Mouse (Mus musculus) midbrain, embryonic 13.5 days (tissue): Measurements from ENCODE around the gene B230217C12Rik. TPM values are rescaled to one million over a fixed set of nuclear protein-coding genes. Genes with fewer than 3 reads are reported as not detected.

Experiments used
- ATAC-seq: fragments of 200-750 bp; cut with Nextera tagmentation; 2 replicates; pipeline ENCODE4 v1.8.0; 2017; ENCODE audit warnings: mild to moderate bottlenecking, moderate TSS enrichment, moderate library complexity
- H3K27ac ChIP-seq: fragments of 300-500 bp; sonication (generic); 2 replicates; pipeline ENCODE4 v1.5.1; 2015; ENCODE audit warnings: inconsistent platforms, mild to moderate bottlenecking, moderate library complexity
- H3K27me3 ChIP-seq: fragments of 300-500 bp; sonication (generic); 2 replicates; pipeline ENCODE4 v1.6.1; 2015; ENCODE audit warnings: mild to moderate bottlenecking, inconsistent platforms
- H3K36me3 ChIP-seq: fragments of 300-500 bp; sonication (generic); 2 replicates; pipeline ENCODE4 v1.6.1; 2015; ENCODE audit warnings: mild to moderate bottlenecking, inconsistent platforms
- H3K4me1 ChIP-seq: fragments of 300-500 bp; sonication (generic); replicated peaks from 2 replicates; pipeline ENCODE4 v1.6.1; 2015; ENCODE audit warnings: inconsistent platforms
- H3K4me2 ChIP-seq: fragments of 300-500 bp; sonication (generic); replicated peaks from 2 replicates; pipeline ENCODE4 v1.6.1; 2015; ENCODE audit warnings: moderate library complexity, mild to moderate bottlenecking, inconsistent platforms
- H3K4me3 ChIP-seq: fragments of 300-500 bp; sonication (generic); replicated peaks from 2 replicates; pipeline ENCODE4 v1.5.1; 2015; ENCODE audit warnings: mild to moderate bottlenecking, inconsistent platforms
- H3K9ac ChIP-seq: fragments of 300-500 bp; sonication (generic); replicated peaks from 2 replicates; pipeline ENCODE4 v1.6.1; 2015; ENCODE audit warnings: mild to moderate bottlenecking, inconsistent platforms
- H3K9me3 ChIP-seq: fragments of 300-500 bp; sonication (generic); 2 replicates; pipeline ENCODE4 v1.6.1; 2016; ENCODE audit warnings: mild to moderate bottlenecking, inconsistent platforms
- WGBS: fragments of 180-500 bp; shearing (Covaris S2); methylation state at CpG from one replicate; pipeline ENCODE4 v1.1.7; 2015; 5-methylcytosine and 5-hydroxymethylcytosine counted together
- polyA plus RNA-seq: library from polyadenylated mRNA; unstranded; fragments of >200 nt; fragmentation: Nextera tagmentation; extraction: Ambion mirVana; gene quantifications from 2 replicates; pipeline ENCODE4 v1.2.1, GENCODE M21; 2015

B230217C12Rik gene
- polyA plus RNA-seq, 1 experiment from 2014 or later: 23.2 TPM

- H3K27me3 ChIP-seq: no peaks in the 10 kb centered on the region
- no peak overlapping the region for H3K4me3 ChIP-seq
- H3K36me3 ChIP-seq: peaks cover 62% of the 10 kb centered on the region
- WGBS: 32% methylated on average over 4 of the region's 4 CpGs
- peak overlapping the region; percentile 82 for H3K27ac ChIP-seq
- H3K4me2 ChIP-seq: no peak overlapping the region
- peaks cover 62% of the 10 kb centered on the region for H3K4me1 ChIP-seq
- no peaks in the 10 kb centered on the region for H3K9me3 ChIP-seq
- peak overlapping the region; percentile 53 for H3K9ac ChIP-seq
- ATAC-seq: no peak
Measured at GRCm38 (mm10) chr11:97819102-97819501, 21.5 kb upstream of the B230217C12Rik start.

GRCm38 (mm10) chr11:97819923-97820322 lies 20.7 kb upstream of the B230217C12Rik start:
- 80% methylated on average over 5 of the region's 5 CpGs for WGBS
- no peak overlapping the region for H3K9ac ChIP-seq
- ATAC-seq: no peak
- H3K36me3 ChIP-seq: peaks cover 63% of the 10 kb centered on the region
- no peak overlapping the region for H3K4me2 ChIP-seq
- peaks cover 58% of the 10 kb centered on the region for H3K4me1 ChIP-seq
- no peak overlapping the region for H3K4me3 ChIP-seq
- H3K27ac ChIP-seq: no peak overlapping the region
- no peaks in the 10 kb centered on the region for H3K9me3 ChIP-seq
- H3K27me3 ChIP-seq: no peaks in the 10 kb centered on the region

GRCm38 (mm10) chr11:97820840-97821239 lies 19.7 kb upstream of the B230217C12Rik start:
- 62% methylated on average over 4 of the region's 4 CpGs for WGBS
- Histone ChIP-seq H3K4me3 (no peak overlapping the region), H3K4me2 (no peak overlapping the region), H3K27me3 (no peaks in the 10 kb centered on the region), H3K9me3 (no peaks in the 10 kb centered on the region), H3K27ac (no peak overlapping the region), H3K36me3 (peaks cover 63% of the 10 kb centered on the region), H3K9ac (no peak overlapping the region), H3K4me1 (peaks cover 50% of the 10 kb centered on the region)
- ATAC-seq: no peak

- Histone ChIP-seq H3K4me3 (no peak overlapping the region), H3K9me3 (no peaks in the 10 kb centered on the region), H3K27me3 (no peaks in the 10 kb centered on the region), H3K27ac (no peak overlapping the region), H3K4me1 (peaks cover 43% of the 10 kb centered on the region), H3K36me3 (peaks cover 63% of the 10 kb centered on the region), H3K9ac (no peak overlapping the region), H3K4me2 (no peak overlapping the region)
- 86% methylated on average over 8 of the region's 8 CpGs for WGBS
- no peak for ATAC-seq
Measured at GRCm38 (mm10) chr11:97821401-97822064, 19.0 kb upstream of the B230217C12Rik start.

GRCm38 (mm10) chr11:97822840-97823603 lies 17.6 kb upstream of the B230217C12Rik start:
- H3K4me2 ChIP-seq: no peak overlapping the region
- H3K27ac ChIP-seq: no peak overlapping the region; the same call in 1 of the 2 replicates
- 76% methylated on average over 20 of the region's 20 CpGs for WGBS
- H3K9ac ChIP-seq: 0 out of 2 replicates have a peak overlapping the region, but pooled peaks have one; percentile 7
- H3K9me3 ChIP-seq: no peaks in the 10 kb centered on the region
- no peak for ATAC-seq
- H3K27me3 ChIP-seq: no peaks in the 10 kb centered on the region
- peaks cover 72% of the 10 kb centered on the region for H3K36me3 ChIP-seq
- no peak overlapping the region for H3K4me3 ChIP-seq
- H3K4me1 ChIP-seq: peaks cover 29% of the 10 kb centered on the region

- Histone ChIP-seq H3K9me3 (no peaks in the 10 kb centered on the region), H3K36me3 (peaks cover 76% of the 10 kb centered on the region), H3K4me3 (no peak overlapping the region), H3K4me1 (peaks cover 17% of the 10 kb centered on the region), H3K27me3 (no peaks in the 10 kb centered on the region), H3K9ac (no peak overlapping the region), H3K27ac (no peak overlapping the region), H3K4me2 (no peak overlapping the region)
- 94% methylated on average over 11 of the region's 11 CpGs for WGBS
- ATAC-seq: no peak
Measured at GRCm38 (mm10) chr11:97824168-97824567, 16.4 kb upstream of the B230217C12Rik start.

GRCm38 (mm10) chr11:97824895-97825294 lies 15.7 kb upstream of the B230217C12Rik start:
- Histone ChIP-seq H3K4me1 (peaks cover 14% of the 10 kb centered on the region; the same call in 1 of the 2 replicates), H3K4me3 (no peak overlapping the region), H3K27me3 (no peaks in the 10 kb centered on the region), H3K9me3 (no peaks in the 10 kb centered on the region), H3K9ac (no peak overlapping the region), H3K4me2 (no peak overlapping the region), H3K27ac (no peak overlapping the region), H3K36me3 (peaks cover 77% of the 10 kb centered on the region)
- ATAC-seq: no peak
- WGBS: 85% methylated on average over 6 of the region's 6 CpGs

GRCm38 (mm10) chr11:97825295-97825694 lies 15.3 kb upstream of the B230217C12Rik start:
- H3K4me1 ChIP-seq: 0 out of 2 replicates have a peak, but pooled peaks cover 14% of the 10 kb centered on the region
- 90% methylated on average over 10 of the region's 10 CpGs for WGBS
- H3K4me2 ChIP-seq: no peak overlapping the region
- H3K27me3 ChIP-seq: no peaks in the 10 kb centered on the region
- H3K36me3 ChIP-seq: peaks cover 77% of the 10 kb centered on the region
- H3K9ac ChIP-seq: no peak overlapping the region
- no peak overlapping the region for H3K4me3 ChIP-seq
- no peak for ATAC-seq
- no peaks in the 10 kb centered on the region for H3K9me3 ChIP-seq
- no peak overlapping the region for H3K27ac ChIP-seq

- Histone ChIP-seq H3K27me3 (no peaks in the 10 kb centered on the region), H3K27ac (no peak overlapping the region), H3K36me3 (peaks cover 75% of the 10 kb centered on the region), H3K9ac (no peak overlapping the region), H3K4me1 (0 out of 2 replicates have a peak, but pooled peaks cover 14% of the 10 kb centered on the region), H3K9me3 (no peaks in the 10 kb centered on the region), H3K4me2 (no peak overlapping the region), H3K4me3 (no peak overlapping the region)
- WGBS: 83% methylated on average over 9 of the region's 9 CpGs
- no peak for ATAC-seq
Measured at GRCm38 (mm10) chr11:97825971-97826370, 14.6 kb upstream of the B230217C12Rik start.

GRCm38 (mm10) chr11:97826414-97826813 lies 14.2 kb upstream of the B230217C12Rik start:
- 81% methylated on average over 7 of the region's 7 CpGs for WGBS
- Histone ChIP-seq H3K9ac (no peak overlapping the region), H3K36me3 (peaks cover 72% of the 10 kb centered on the region)

GRCm38 (mm10) chr11:97827654-97828053 lies 12.9 kb upstream of the B230217C12Rik start:
- Histone ChIP-seq H3K27ac (no peak overlapping the region), H3K4me2 (no peak overlapping the region), H3K4me1 (0 out of 2 replicates have a peak, but pooled peaks cover 10% of the 10 kb centered on the region), H3K4me3 (no peak overlapping the region), H3K27me3 (no peaks in the 10 kb centered on the region), H3K9ac (no peak overlapping the region), H3K36me3 (peaks cover 78% of the 10 kb centered on the region), H3K9me3 (no peaks in the 10 kb centered on the region)
- no peak for ATAC-seq
- WGBS: 92% methylated on average over 6 of the region's 6 CpGs

More at GRCm38 (mm10) chr11:97826414-97826813, 14.2 kb upstream of the B230217C12Rik start:
- H3K4me2 ChIP-seq: no peak overlapping the region
- no peaks in the 10 kb centered on the region for H3K27me3 ChIP-seq
- H3K27ac ChIP-seq: no peak overlapping the region
- ATAC-seq: no peak
- no peaks in the 10 kb centered on the region for H3K9me3 ChIP-seq
- no peak overlapping the region for H3K4me3 ChIP-seq
- H3K4me1 ChIP-seq: 0 out of 2 replicates have a peak, but pooled peaks cover 11% of the 10 kb centered on the region

GRCm38 (mm10) chr11:97829365-97829764 lies 11.2 kb upstream of the B230217C12Rik start:
- no peaks in the 10 kb centered on the region for H3K9me3 ChIP-seq
- WGBS: 95% methylated on average over 7 of the region's 7 CpGs
- no peak for ATAC-seq
- 0 out of 2 replicates have a peak, but pooled peaks cover 5% of the 10 kb centered on the region for H3K4me1 ChIP-seq
- H3K4me3 ChIP-seq: no peak overlapping the region
- no peaks in the 10 kb centered on the region for H3K27me3 ChIP-seq
- H3K9ac ChIP-seq: no peak overlapping the region
- peaks cover 77% of the 10 kb centered on the region for H3K36me3 ChIP-seq
- H3K27ac ChIP-seq: no peak overlapping the region
- H3K4me2 ChIP-seq: no peak overlapping the region
